Mouse (Mus musculus) layer of hippocampus, adult 2 months (tissue): ENCODE data around the gene Gng2. TPM values are rescaled to one million over a fixed set of nuclear protein-coding genes. Genes with fewer than 3 reads are reported as not detected.

Experiments
- DNase-seq, 2 experiments: peaks; one replicate each; pipeline ENCODE4 v3.0.0; 2022; ENCODE audit warnings: low spot score in 2 of 2
- H3K27ac ChIP-seq: fragments of 200-600 bp; 2 replicates; pipeline ENCODE4 v1.8.1; 2022
- H3K4me3 ChIP-seq: fragments of 200-600 bp; 2 replicates; pipeline ENCODE4 v1.8.1; 2022; ENCODE audit warnings: mild to moderate bottlenecking
- CTCF ChIP-seq: fragments of 200-600 bp; conservative IDR thresholded peaks from 2 replicates; pipeline ENCODE4 v1.8.1; 2022; ENCODE audit warnings: antibody characterized with exemption, mild to moderate bottlenecking, moderate library complexity
- total RNA-seq, 2 experiments: library from RNA; stranded (reverse); gene quantifications; 2 replicates each; pipeline ENCODE4 v1.2.3; 2021

Gng2 gene
- total RNA-seq, 2 experiments from 2014 or later, result 285 to 305 TPM

DNA sequence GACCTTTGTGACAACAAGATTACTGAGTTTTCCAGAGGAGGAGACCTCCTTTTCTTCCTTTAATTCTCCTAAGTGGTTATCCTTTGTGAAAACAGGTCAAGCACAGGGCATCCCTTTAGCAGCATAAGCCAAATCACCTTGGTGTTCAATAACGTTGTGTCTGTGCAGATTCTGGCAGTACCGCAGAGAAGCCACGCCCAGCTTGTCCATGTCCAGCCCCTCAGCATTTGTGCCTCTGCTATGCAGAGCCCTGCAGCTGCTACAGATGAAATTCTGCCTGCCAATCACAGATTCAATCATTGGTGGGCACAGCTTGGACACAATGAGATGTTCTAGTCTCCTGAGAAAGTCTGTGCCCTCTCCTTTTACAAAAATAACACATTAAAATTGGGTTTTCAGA is 14.4 kb upstream of the Gng2 start:
- Histone ChIP-seq H3K27ac (no peak overlapping the region), H3K4me3 (no peak overlapping the region)
- TF ChIP-seq CTCF, result no peak
- no peak for DNase-seq

- peak overlapping the region; percentile 70; the same call in 1 of the 2 replicates for H3K27ac ChIP-seq
- no peak overlapping the region for H3K4me3 ChIP-seq
- no peak for DNase-seq
- no peak for TF ChIP-seq CTCF
Measured at GRCm38 (mm10) chr14:19990436-19990993, 13.1 kb upstream of the Gng2 start.

- H3K4me3 ChIP-seq, result no peak overlapping the region
- no peak for TF ChIP-seq CTCF
- no peak for DNase-seq
- peak overlapping the region; percentile 91; the same call in 1 of the 2 replicates for H3K27ac ChIP-seq
Measured at GRCm38 (mm10) chr14:19988410-19988809, 11.0 kb upstream of the Gng2 start.

DNA sequence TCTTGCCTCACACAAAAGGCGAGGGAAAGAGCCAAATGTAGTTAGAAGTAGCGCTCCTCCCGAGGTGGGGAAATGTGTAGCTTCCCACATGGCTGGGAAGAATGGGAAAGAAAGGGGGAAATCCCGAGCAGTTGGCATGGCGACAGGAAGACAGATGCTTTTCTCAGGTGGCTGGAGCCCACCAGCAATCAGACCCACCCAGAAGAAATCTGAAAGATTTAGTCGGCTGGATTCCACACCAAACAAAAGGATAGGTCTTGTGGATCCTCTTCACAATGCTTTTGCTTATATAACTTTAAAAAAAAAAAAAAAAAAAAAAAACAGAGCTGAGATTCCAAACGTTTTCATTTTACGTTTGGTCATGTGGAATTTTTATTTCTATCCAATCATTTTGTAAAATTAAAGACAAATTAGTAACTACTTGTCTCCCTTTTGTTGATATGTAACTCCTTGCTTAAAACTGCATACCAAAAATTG is 10.0 kb upstream of the Gng2 start:
- peak overlapping the region; percentile 91 for H3K27ac ChIP-seq
- H3K4me3 ChIP-seq, result peak overlapping the region; percentile 54
- DNase-seq, result peak in 1 of 2 experiments; percentile 37
- no peak for TF ChIP-seq CTCF

- no peak for TF ChIP-seq CTCF
- Histone ChIP-seq H3K27ac (peak overlapping the region; percentile 91), H3K4me3 (peak overlapping the region; percentile 54)
- peak; percentile 85 to 90 for DNase-seq
Measured at GRCm38 (mm10) chr14:19986614-19987357, 9.4 kb upstream of the Gng2 start.

DNA sequence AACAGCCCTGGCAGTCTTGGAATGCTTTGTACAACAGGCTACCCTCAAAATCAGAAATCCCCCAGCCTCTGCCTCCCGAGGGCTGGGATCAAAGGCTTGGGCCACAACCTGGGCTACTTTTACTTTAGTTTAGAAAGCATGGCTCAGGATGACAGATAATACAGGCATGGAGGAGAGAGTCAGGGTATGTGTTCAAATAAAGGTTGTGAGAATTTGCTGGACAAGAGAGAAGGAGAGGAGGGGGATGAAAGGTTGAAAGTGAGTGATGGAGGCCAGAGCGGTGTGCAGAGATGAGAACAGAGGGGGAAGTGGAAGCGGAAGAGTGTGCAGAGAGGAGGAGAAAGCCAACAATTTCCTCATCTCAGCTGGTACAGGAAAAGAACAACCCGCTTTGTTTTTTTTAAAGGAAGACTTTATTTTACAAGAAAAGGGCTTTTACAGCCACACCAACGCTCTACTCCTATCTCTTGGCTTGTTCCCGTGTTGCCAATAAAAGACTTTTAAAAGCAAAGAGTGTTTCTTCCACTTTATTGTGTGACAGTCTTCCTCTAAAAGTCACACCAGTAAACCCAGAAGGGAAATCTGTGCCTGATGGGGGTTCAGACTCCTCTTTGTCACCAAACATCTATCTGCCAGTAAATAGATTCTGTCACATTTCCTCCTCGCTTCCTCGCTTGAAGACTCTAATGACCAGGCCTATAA is 8.6 kb upstream of the Gng2 start:
- DNase-seq, result no peak
- TF ChIP-seq CTCF, result no peak
- H3K4me3 ChIP-seq, result peak overlapping the region; percentile 54
- H3K27ac ChIP-seq, result peak overlapping the region; percentile 91

DNA sequence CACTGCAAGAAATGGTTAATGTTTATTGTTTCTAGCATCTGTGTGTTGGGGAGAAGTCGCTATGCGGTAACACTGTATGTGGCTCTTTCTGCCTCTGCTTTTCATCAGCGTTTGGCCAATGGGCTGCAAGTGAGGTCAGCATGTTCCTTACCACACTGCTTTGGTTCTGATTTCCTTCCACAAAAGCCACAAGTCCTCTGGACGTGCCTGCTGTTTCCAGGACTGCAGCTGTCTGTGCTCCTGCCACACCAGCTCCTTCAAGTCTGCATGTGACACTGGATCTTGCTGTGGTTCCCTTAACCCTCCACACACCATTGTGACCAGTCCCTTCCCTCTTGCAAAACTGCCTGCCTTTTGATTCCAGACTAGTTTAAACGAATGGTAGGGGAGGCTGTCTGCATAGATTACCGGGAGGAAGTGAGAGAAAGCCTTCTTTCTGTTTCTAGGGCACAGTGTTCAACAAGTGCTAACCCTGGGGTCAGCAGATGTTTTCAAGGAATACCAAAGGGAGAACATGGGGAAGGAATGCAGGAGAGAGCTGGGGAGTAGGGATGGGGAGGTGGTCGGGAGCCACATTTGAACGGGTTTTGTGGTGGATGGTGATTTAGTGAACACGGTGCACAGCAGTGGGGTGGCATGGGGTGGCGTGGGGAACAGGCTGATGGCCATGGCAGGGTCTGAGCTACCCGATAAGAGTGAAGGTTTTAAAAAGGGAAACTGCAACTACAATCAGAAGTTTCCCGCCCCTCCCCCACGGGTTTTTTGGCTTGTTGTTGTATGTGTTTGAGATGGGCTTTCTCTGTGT is 7.9 kb upstream of the Gng2 start:
- H3K27ac ChIP-seq, result peak overlapping the region; percentile 91
- DNase-seq, result no peak

DNA sequence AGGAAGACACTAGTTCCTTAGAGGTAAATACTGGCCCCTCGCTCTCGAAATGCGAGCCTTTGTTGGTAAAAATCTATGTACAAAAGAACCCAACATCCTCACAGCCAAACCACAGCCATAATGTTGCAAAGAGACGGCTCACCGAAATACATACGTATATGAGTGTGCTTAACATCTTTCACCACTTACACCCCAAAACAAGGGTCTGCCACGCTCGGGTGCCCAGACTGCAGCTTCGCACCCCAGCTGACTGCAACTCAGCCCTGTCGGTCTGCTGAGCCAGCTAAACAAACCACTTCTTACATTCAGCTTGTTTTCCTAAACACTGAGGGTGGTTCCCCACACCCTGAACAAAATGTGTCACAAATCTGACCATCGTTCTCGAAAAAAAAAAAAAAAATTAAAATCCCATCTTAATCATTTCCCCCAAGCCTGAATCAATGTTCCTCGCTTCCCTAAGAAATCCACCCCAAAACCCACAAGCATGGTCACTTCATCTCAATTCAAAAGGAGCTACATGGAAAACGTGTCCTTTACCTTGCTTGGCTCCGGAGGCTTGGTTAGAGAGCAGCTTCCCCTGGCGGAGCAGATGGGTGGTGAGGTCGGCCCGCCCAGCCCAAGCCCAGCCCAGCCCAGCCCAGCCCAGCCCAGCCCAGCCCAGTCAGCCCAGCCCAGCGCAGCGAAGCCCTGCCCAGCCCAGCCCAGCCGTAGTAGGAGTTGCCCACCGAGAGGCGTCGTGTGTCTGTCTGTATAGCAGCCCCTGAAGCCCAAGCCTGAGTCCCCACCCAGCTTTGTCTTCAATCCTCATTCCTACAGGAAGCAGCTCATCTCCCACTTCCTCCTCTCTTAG is 781 bp downstream of the Gng2 start:
- peak; percentile 71 to 79 for DNase-seq
- Histone ChIP-seq H3K4me3 (peak overlapping the region; percentile 73), H3K27ac (peak overlapping the region; percentile 94)
- peak; percentile 55 for TF ChIP-seq CTCF

More for the DNA sequence above, 7.9 kb upstream of the Gng2 start:
- no peak overlapping the region for H3K4me3 ChIP-seq
- no peak for TF ChIP-seq CTCF

DNA sequence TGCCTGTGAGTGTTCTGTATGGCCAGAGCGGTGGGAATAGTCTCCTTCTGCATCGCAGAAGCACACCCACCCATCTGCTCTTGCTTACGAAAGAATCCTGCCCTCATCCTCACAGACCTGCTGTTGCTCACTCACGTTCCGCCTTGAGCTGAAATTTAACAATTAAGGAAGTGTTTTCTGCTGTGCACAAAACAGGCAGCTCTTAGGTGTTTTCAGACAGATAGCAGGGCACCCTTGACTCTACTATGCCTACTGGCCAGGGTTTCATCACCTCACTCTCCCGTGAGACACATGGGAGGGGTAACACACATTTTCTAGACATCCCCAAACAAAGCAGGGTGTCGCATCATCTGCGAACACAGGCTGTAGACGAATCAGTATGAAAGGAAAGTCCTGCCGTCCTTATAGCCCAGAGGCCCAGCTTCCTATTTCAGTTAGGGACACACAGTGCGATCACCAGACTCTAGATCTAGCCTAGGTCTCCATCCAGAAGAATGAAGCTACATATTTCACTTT is 2.4 kb downstream of the Gng2 start:
- TF ChIP-seq CTCF, result no peak
- DNase-seq, result peak in 1 of 2 experiments; percentile 27
- peak overlapping the region; percentile 94 for H3K27ac ChIP-seq
- peak overlapping the region; percentile 73 for H3K4me3 ChIP-seq

DNA sequence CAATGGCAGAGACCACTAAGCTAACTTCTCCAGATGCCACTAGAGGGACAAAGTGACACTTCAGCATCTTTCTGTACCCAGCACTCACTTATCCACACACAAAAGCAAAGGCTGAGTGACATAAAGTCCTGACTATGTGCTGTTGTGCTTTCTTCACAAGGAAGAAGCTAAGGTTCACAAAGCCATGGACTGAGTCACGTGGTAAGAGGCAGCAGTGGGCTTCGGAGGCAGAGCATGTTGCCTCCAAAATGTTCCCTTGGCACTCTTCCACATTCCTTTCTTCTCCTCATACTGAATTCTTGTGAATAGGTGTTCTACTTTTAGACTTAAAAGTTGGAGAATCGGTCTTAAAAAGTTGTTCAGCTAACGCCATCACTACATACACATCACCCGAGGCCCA is 3.0 kb downstream of the Gng2 start:
- TF ChIP-seq CTCF, result peak; percentile 46
- Histone ChIP-seq H3K4me3 (peak overlapping the region; percentile 73), H3K27ac (peak overlapping the region; percentile 94)
- no peak for DNase-seq

GRCm38 (mm10) chr14:19972316-19973029 is 5.0 kb downstream of the Gng2 start:
- no peak for TF ChIP-seq CTCF
- Histone ChIP-seq H3K4me3 (no peak overlapping the region), H3K27ac (no peak overlapping the region)
- DNase-seq, result no peak
